Mouse (Mus musculus): ENCODE data around the gene Mab21l3.
A peak's percentile ranks its signal among the peaks of the same experiment; 100 is the strongest.

The Mab21l3 gene

DNA sequence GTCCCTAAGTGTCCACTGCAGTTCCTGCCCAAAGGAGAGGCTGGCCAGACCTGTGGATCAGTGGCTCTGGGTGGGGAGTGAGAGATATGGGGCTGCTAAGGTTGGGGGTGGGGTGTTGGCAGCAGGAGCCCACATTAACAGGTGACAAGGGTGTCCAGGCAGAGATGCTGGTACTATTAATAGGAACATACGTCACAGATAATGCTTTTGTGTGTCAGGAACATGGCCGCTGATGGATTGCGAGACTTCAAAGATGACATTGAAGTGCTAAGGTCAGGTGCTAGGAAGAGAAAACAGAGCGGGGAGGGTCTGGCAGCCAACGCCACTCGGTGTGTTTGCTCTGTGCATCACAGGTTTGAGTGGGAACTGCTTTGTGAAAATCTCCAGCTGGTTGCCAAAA, 44.4 kb downstream of the Mab21l3 start:
- no peak for DNase-seq (ENCODE audit: low spot score in 2 of 2)

DNA sequence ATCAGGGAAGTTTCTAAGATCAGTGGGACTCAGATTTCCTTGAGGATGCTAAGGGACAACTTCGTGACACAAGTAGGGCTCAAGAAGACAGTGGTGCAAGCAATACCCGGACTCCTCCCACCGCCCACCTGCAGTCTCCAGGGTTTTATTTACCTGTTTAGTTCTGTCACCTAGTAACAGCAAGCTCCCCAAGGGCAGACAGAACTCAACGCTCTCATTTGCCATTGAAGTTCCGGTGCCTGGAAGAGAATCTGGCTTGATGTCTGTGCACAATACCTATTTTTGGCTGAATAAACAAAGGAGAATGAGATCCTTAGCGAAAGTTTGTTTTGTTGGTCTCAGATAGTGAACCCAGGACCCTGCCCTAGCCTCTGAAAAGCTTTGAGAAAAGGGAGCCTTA, 45.0 kb downstream of the Mab21l3 start:
- no peak for DNase-seq (ENCODE audit: low spot score in 2 of 2)

DNA sequence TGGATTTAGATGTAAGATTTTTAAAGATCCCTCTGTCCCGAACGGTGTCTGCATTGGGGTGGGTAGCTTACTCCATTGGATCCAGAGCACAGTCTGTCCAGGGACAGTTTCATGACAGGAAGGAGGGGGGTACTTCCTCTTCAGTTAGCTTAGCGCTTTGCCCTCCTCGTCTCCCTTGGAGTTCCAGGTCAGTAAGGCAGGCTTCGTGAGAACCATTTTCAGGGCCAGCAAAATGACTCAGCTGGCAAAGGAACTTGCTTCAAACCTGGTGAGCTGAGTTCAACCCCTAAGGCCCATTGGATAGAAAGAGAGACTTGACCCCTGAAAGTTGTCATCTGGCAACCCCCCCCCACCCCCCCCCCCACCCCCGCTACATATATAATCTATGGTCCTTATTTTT, 46.0 kb downstream of the Mab21l3 start:
- no peak for DNase-seq (ENCODE audit: low spot score in 2 of 2)

DNA sequence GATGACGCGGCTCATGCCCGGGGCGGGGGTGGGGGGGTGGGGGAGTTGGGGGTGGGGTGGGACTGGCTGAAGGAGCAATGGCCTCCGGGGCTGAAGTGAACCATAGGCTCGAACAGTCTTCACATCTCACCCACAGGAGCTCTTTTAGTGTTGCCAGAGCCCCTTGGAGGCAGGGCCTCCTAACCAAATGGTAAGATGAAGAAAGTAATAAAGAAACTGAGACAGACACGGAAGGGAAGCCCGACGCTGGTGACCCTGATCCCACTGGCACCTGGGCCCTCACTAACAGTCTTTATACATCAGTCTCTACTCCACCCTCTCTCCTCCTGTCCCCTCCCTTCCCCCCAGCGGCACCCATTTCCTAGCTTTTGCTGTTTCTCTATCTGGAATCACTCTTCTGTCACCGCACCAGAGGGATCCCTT, 48.2 kb downstream of the Mab21l3 start:
- no peak for DNase-seq (ENCODE audit: low spot score in 2 of 2)

DNA sequence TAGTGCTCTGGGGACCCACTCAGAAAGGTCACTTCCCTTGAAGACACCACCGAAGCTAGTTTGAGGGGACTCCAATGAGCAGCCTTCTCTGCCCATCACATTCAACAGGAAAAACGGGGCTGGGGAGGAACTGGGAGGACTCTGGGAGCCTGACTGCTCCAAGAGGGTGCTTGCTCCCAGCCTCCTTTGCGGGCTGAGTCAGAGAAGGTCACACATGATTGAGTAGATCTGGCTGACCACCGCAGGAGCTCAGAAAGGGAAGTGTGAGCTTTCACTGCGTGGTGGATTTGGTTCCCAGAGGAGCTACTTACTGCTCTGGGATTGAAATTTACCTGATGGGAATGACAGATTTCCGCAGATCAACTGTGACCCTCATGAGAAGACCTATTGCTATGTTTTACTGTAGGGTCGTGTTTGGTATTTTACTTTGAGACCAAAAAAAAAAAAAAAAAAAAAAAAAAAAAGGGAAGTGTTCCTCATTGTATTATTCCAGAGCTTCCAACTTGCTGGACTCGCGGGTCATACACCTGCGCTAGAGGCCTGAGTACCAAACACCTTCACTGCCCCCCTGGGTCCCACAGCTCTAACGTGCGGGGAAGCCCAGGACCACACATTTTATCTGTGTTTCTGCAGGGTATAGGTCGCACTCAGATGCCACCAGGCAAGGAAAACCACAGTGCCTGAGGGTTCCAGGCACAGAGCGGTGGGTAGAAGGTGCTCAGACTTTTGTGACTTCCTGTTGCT, 48.7 kb downstream of the Mab21l3 start:
- DNase-seq (ENCODE audit: low spot score in 2 of 2): no peak

DNA sequence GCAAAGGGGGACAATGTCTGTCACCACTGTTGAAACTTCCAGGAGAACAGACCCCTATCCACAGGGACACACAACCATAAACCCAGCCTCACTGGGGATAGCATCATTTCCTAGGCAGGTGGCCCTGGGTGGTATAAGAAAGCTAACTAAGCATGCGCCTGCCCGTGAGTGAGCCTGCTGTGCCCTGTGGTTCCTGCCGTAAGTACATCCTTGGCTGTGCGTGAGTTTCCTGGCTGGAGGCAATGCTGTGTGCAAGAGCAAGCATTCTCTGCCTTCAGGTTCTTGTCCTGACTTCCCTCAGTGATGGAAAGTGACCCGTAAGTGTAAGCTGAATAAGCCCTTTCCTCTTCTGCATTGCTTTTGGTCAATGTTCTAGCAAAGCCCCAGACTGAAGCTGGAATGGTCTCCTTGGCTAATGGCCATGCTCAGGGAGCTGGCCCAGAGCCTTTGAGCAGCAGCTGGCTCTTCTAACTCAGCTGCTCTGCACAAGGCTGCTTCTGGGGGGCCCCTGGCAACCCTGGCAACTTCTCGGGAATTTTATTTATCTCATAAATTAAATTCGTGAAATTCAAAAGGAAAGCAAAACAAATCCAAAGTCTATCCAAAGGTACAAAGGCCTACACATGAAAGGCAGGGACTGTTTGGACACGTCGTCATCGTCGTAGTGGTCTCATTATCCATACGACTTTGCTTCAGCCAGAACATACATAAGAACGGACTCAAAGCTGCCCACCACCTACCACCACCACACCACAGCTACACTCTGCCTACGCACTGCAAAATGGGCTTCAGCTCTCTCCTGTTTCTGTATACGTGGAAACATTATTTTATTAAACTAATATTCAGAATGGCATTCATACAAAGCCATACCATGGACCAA, 50.7 kb downstream of the Mab21l3 start:
- DNase-seq (ENCODE audit: low spot score in 2 of 2): peak in 1 of 2 experiments; percentile 75

DNA sequence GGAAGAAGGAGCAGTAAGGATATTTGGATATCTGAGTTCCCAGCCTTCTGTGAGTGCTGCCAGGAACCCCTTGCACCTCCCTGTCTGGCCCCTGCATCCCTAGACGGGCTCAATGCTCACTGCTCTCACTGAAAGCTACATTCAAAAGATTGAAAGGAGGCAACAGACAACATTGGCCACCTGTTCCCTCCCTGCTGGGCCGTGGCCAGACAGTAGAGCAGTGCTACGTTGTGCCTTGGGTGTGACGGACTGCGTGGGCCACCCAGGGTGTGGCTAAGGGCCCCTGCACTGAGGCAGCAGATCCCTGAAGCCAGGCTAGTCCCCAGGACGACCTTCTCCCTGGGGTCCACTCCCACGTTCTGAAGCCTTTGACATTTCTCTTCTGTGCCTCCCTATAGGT, 52.5 kb downstream of the Mab21l3 start:
- no peak for DNase-seq (ENCODE audit: low spot score in 2 of 2)

DNA sequence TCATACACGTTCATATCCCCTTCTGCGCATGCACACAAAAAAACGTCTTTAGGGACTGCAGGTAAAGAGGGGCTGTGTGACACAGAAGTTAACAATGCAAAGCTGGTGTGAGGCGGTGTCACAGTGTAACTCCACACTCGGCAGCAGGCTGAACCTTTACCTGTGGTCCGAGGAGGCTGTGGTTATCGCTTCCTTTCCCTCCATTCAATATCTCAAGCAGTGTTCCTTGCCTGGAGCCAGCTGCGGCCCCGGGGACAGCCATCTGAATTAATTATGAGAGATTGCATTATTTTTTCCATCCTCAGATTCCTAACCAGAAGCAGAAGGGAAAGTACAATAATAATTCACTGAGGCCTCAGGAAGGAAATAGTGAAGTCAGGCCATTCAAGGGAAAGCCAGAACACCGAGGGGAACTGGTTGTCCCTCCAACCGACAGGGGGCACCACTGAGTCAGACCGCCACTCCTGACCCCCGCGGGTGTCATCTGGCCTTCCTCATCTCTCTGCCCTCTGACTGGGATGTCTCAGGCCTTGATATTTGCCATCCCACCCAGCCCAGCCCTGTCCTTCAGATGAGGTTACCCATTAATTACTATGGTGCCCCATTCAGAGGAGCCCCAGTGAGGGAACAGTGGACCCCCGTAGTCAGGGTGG, 53.2 kb downstream of the Mab21l3 start:
- no peak for DNase-seq (ENCODE audit: low spot score in 2 of 2)

DNA sequence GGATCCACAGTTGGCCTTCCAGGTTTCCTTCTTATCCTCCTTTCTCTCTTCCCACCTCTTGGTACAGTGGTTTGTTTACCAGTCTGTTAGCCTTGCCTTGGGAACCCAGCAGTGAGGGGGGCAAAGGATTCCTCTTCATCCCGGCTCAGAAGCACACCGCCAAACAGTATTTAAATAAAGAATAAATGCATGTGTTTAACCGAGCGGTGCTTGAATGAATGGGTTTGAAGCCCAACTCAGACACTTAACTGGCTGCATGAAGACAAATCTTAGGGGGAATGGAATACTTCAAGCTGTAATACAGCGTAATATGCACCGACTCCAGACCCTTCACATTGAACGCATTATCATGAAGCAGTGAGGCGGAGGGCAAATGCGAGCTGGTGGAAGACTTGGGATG, 54.1 kb downstream of the Mab21l3 start:
- no peak for DNase-seq (ENCODE audit: low spot score in 2 of 2)

DNA sequence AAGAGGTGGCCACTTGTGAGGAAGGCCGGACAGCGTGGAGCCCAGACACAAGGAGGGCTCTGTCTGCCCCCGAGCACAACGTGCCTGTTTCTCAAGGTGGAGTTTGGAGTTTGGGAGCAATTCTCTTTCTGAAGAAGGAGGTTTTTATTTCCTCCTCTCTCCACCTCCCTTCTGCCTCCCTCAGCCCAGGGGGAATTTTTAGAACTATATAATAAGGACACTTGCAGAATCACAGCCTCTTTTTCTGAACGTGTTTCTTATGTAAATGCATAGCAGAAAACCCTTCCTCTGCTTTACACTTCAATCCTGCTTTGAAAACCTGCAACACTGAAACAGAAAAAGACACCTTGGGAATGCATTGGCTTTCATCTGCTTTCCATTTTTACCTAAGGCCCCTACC, 54.7 kb downstream of the Mab21l3 start:
- no peak for DNase-seq (ENCODE audit: low spot score in 2 of 2)

DNA sequence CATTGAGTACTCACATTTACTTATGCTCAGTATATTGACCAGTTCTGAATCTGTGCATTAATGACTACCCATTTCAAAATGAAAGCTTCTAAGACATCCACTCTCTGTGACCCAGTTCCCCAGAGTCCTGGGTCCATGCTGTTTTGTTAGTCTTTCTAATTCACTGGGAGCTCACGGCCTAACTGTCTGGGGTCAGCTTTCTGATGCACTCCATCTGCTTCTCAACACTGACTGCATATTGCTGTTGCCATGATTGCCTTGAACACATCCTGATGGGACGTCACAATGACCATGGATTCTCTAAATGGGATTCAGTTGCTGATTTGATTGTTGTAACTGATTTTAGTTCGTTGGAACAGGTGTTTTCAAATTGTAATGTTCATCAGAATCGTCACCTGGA, 56.6 kb downstream of the Mab21l3 start:
- no peak for DNase-seq (ENCODE audit: low spot score in 2 of 2)

DNA sequence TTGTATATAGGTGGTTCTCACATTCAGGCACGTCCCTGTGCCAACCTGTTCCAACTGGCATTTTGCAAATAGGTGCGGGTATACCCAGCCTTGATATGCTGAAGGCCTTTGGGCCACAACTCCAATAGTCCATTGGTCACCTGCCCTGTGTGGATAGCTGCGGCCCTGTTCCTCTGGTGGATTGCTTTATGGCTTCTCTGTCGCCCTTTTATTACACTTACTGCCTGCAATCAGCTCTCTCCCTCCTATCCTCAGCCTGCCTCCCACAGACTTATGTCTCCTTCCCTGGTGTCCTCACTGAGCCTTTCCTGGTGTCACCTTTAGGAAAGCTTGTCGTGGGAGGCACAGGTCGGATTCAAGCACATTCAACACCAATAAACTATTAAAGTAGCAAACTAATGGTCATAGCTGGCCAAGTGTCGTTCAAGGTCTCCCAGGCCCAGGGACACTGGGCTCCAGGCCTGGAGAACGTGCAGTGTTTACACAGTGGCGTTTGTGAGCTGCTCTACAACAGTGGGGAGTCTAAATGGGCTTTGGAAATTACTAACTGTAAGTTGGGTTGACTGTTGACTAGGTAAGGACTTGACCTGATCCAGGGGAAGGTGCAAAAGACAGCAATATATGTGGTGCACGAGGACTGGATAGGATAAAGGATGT, 63.9 kb downstream of the Mab21l3 start:
- DNase-seq (ENCODE audit: low spot score in 2 of 2): no peak

DNA sequence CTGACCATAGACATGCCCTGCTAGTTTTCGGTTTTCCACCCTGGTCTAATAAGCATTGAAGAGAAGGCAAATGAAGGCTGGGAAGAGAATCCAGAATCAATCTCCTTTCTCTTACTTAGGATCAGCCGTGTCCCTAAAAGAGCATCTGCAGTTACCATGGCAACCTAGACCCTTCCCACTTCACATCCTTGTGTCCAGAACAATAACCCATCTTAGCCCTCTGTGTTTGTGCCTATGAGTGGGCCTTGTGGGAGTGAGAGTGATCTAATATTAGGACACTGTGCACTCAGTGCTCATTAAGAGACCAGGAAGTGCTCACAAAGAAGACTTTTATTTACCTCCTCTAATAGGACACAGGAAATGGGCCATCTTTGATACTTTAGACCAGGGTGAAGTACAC, 65.0 kb downstream of the Mab21l3 start:
- no peak for DNase-seq (ENCODE audit: low spot score in 2 of 2)

DNA sequence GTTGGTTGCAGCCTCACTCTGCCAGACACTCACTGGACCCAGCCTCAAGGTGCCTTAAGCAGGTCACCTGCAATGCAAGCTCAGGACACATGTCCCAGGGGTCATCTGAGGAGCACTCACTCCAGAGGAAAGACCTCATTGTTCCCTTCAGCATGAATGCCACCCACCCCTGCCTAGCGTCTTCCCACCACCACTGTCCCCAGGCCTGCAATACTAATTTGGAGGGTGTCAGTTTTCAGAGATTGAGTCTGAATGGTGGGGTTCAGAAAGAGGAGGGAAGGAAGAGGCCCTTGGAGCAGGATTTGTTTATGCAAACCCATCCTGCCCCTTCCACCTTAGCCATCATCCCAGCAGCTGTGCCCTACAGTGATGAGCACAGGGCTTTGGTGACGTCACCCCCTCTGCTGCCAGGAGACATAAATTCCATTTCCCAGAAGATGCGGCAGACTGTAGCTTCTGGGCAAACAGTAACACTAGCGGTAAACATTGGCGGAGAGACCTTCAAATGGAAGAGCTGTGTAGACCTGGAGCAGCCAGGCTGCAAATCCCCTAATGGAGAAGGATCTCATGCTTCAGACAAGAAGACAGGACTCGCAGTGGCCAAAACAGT, 67.8 kb downstream of the Mab21l3 start:
- no peak for DNase-seq (ENCODE audit: low spot score in 2 of 2)

DNA sequence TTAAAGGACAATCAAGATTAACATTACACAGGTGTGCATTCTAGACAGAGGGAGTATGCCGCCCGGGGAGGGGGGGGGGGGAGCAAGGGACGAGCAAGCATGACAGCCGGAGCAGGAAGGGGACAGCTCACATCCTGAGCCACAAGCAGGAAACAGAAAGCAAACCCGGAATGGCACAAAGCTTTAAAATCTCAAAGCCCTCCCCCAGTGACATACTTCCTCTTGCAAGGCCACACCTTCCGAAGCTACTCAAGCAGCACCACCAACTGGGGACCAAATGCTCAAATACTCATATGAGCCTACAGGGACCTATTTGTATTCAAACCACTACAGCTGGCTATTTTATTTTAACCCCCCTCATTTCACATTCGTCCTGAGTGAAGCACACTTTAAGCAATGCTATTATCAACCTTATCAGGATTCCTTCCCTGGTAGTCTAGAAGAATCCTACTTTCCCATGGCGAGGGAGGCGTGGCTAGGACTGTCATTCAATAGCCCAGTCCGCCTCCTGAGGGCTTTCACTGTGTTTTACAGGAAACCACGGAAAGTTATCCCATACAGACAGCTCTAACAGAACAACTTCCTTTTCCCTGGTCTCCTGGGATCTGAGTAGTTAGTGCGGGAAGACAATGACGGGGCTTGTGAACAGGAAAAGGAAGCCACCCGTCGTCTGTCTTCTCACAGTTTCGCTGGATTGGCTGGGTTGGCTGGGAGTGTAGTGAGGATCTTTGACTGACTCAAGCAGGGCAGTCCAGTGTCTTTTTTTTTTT, 69.7 kb downstream of the Mab21l3 start:
- no peak for DNase-seq (ENCODE audit: low spot score in 2 of 2)

DNA sequence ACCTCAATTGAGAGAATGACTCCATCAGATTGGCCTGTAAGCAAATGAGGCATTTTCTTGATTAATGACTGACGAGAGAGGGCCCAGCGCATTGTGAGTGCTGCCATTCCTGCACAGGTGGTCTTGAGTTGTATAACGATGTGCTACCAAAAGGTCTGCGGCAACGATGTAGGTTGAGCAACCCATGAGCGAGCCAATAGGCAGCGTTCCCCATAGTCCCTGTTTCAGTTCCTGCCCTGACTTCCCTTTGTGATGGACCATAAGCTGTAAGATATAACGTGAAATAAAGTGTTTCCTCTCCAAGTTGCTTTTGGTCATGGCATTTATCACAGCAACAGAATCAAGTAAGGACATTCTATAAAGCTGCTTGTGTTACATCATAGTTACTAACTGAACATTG, 73.0 kb downstream of the Mab21l3 start:
- no peak for DNase-seq (ENCODE audit: low spot score in 2 of 2)

DNA sequence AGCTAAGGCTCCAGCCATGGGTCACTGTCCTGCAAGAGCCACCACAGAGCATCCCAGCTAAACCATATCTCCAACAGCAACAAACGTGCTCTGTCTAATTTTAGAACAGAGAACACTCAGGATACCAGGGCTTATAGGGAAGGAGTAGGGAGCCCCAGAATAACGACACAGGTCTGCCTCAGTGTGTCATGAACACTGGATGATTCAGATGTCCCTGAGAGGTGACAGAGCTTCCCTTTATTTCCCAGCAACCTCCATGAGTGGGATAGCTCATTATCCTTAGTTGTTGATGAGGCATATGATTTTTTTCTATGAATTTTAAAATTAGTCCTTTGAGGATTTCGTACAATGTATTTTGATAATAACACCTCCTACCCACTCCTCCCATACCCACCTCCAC, 78.2 kb downstream of the Mab21l3 start:
- DNase-seq (ENCODE audit: low spot score in 2 of 2): no peak

DNA sequence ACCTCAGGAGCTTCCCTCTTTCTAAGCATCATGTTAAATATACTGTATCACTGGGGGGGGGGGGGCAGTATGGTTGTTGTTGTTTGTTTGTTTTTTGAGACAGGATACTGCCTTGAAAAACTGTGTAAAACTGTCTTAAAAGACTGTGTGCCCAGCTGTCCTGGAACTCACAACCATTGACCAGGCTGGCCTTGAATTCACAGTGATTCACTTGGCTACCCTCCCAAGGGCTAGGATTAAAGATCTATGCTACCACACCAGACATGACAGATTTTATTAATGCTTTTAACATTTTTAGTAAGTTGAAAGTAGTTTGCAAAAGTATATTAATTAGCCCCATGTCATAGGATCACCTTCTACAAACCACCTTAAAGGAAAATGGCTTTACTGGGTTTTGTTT, 85.2 kb downstream of the Mab21l3 start:
- DNase-seq (ENCODE audit: low spot score in 2 of 2): no peak
